Mouse (Mus musculus) layer of hippocampus, adult 11-12 months (tissue): ENCODE data around the gene Abhd12b.
A peak's percentile ranks its signal among the peaks of the same experiment; 100 is the strongest.

Source experiments
- DNase-seq: peaks from one replicate; pipeline ENCODE4 v3.0.0; 2022; ENCODE audit warnings: low spot score

The Abhd12b gene

GRCm38 (mm10) chr12:70153842-70154241, at the start of gene Abhd12b:
Abhd12b (plus strand) TSS chr12:70154142.
- DNase-seq, result no peak

- DNase-seq, result no peak
Observed at GRCm38 (mm10) chr12:70104199-70104598, 49.7 kb upstream of the Abhd12b start.

- no peak for DNase-seq
Observed at GRCm38 (mm10) chr12:70104776-70105420, 49.0 kb upstream of the Abhd12b start.

- no peak for DNase-seq
Observed at GRCm38 (mm10) chr12:70105885-70106284, 48.1 kb upstream of the Abhd12b start.

- no peak for DNase-seq
Observed at GRCm38 (mm10) chr12:70106508-70106907, 47.4 kb upstream of the Abhd12b start.

GRCm38 (mm10) chr12:70108104-70108503, 45.8 kb upstream of the Abhd12b start:
- DNase-seq, result no peak

- no peak for DNase-seq
Observed at GRCm38 (mm10) chr12:70109921-70110320, 44.0 kb upstream of the Abhd12b start.

- DNase-seq, result no peak
Observed at GRCm38 (mm10) chr12:70110375-70111116, 43.4 kb upstream of the Abhd12b start.

GRCm38 (mm10) chr12:70111117-70111366, 42.9 kb upstream of the Abhd12b start:
- DNase-seq, result no peak

GRCm38 (mm10) chr12:70111367-70112089, 42.4 kb upstream of the Abhd12b start:
- DNase-seq, result peak; percentile 59

- DNase-seq, result no peak
Observed at GRCm38 (mm10) chr12:70112090-70112383, 41.9 kb upstream of the Abhd12b start.

- no peak for DNase-seq
Observed at GRCm38 (mm10) chr12:70113351-70113750, 40.6 kb upstream of the Abhd12b start, which contains the start of gene Nin. Nin (minus strand) TSS chr12:70113717.

- no peak for DNase-seq
Observed at GRCm38 (mm10) chr12:70117146-70117545, 36.8 kb upstream of the Abhd12b start.

- peak; percentile 66 for DNase-seq
Observed at GRCm38 (mm10) chr12:70118721-70119345, 35.1 kb upstream of the Abhd12b start.

GRCm38 (mm10) chr12:70119552-70119951, 34.4 kb upstream of the Abhd12b start:
- no peak for DNase-seq

GRCm38 (mm10) chr12:70126626-70127025, 27.3 kb upstream of the Abhd12b start:
- DNase-seq, result no peak

- DNase-seq, result no peak
Observed at GRCm38 (mm10) chr12:70129105-70129504, 24.8 kb upstream of the Abhd12b start.

- DNase-seq, result peak; percentile 34
Observed at GRCm38 (mm10) chr12:70131042-70131675, 22.8 kb upstream of the Abhd12b start.

GRCm38 (mm10) chr12:70134627-70135235, 19.2 kb upstream of the Abhd12b start:
- no peak for DNase-seq

- DNase-seq, result no peak
Observed at GRCm38 (mm10) chr12:70136185-70136756, 17.7 kb upstream of the Abhd12b start.

GRCm38 (mm10) chr12:70137095-70137494, 16.8 kb upstream of the Abhd12b start:
- no peak for DNase-seq

- no peak for DNase-seq
Observed at GRCm38 (mm10) chr12:70137626-70138025, 16.3 kb upstream of the Abhd12b start.
